Mouse (Mus musculus): ENCODE measurements around the gene Atp6v0a1. TPM values are rescaled to one million over a fixed set of nuclear protein-coding genes. Genes with fewer than 3 reads are reported as not detected.

The Atp6v0a1 gene
- total and polyA plus RNA-seq, 2 experiments = 21.5 to 37.7 TPM

- no peak overlapping the region for H3K4me3 ChIP-seq (ENCODE audit: insufficient read depth, low read depth, low read length)
Measured at GRCm38 (mm10) chr11:101086323-101086674, 77.0 kb downstream of the Atp6v0a1 start.

GRCm38 (mm10) chr11:101086756-101087681 lies 77.8 kb downstream of the Atp6v0a1 start, which contains the start of gene Mlx:
Gene Mlx, plus strand, starts transcription at chr11:101087277.
- peaks cover 15% of the 10 kb centered on the region for H3K4me1 ChIP-seq (ENCODE audit: control insufficient read depth, insufficient read depth, low read length)
- WGBS = 2% methylated on average over 52 of the region's 52 CpGs
- TF ChIP-seq CTCF (IDR thresholded peaks at IDR 0.05; ENCODE audit: low read depth, low read length) (no peak), POLR2A (IDR thresholded peaks at IDR 0.05; ENCODE audit: extremely low read depth, insufficient read depth, low read length) (peak; percentile 43; the same call in 1 of the 2 replicates)

More at GRCm38 (mm10) chr11:101086323-101086674, 77.0 kb downstream of the Atp6v0a1 start:
- no peak for DNase-seq (ENCODE audit: extremely low read depth, low read depth, low spot score)
- no peak for TF ChIP-seq POLR2A (IDR thresholded peaks at IDR 0.05; ENCODE audit: extremely low read depth, insufficient read depth, low read length)
- no peak for TF ChIP-seq CTCF (IDR thresholded peaks at IDR 0.05; ENCODE audit: low read depth, low read length)
- Histone ChIP-seq H3K27ac (replicated peaks; ENCODE audit: insufficient read depth, low read depth, low read length) (no peak overlapping the region), H3K9ac (ENCODE audit: low read depth, low read length) (no peak overlapping the region), H3K27me3 (ENCODE audit: control insufficient read depth, insufficient read depth, low read length) (no peaks in the 10 kb centered on the region), H3K79me2 (ENCODE audit: control insufficient read depth, insufficient read depth, low read length) (peaks cover 6% of the 10 kb centered on the region; the same call in 1 of the 2 replicates), H3K4me1 (ENCODE audit: control insufficient read depth, insufficient read depth, low read length) (peaks cover 18% of the 10 kb centered on the region), H3K36me3 (ENCODE audit: control insufficient read depth, insufficient read depth, low read length) (peaks cover 20% of the 10 kb centered on the region)
- WGBS = 58% methylated on average over 6 of the region's 6 CpGs

GRCm38 (mm10) chr11:101087682-101088055 lies 78.4 kb downstream of the Atp6v0a1 start:
- Histone ChIP-seq H3K4me3 (ENCODE audit: insufficient read depth, low read depth, low read length) (peak overlapping the region; percentile 76), H3K36me3 (ENCODE audit: control insufficient read depth, insufficient read depth, low read length) (peaks cover 30% of the 10 kb centered on the region), H3K9ac (ENCODE audit: low read depth, low read length) (peak overlapping the region; percentile 80), H3K27me3 (ENCODE audit: control insufficient read depth, insufficient read depth, low read length) (no peaks in the 10 kb centered on the region), H3K79me2 (ENCODE audit: control insufficient read depth, insufficient read depth, low read length) (peaks cover 6% of the 10 kb centered on the region; the same call in 1 of the 2 replicates), H3K27ac (replicated peaks; ENCODE audit: insufficient read depth, low read depth, low read length) (peak overlapping the region; percentile 48), H3K4me1 (ENCODE audit: control insufficient read depth, insufficient read depth, low read length) (peaks cover 15% of the 10 kb centered on the region)
- 3% methylated on average over 8 of the region's 8 CpGs for WGBS
- peak; percentile 77 for DNase-seq (ENCODE audit: extremely low read depth, low read depth, low spot score)
- TF ChIP-seq POLR2A (IDR thresholded peaks at IDR 0.05; ENCODE audit: extremely low read depth, insufficient read depth, low read length) (no peak), CTCF (IDR thresholded peaks at IDR 0.05; ENCODE audit: low read depth, low read length) (no peak)

More at GRCm38 (mm10) chr11:101086756-101087681, 77.8 kb downstream of the Atp6v0a1 start, which contains the start of gene Mlx:
- H3K79me2 ChIP-seq (ENCODE audit: control insufficient read depth, insufficient read depth, low read length) = peaks cover 6% of the 10 kb centered on the region; the same call in 1 of the 2 replicates
- peaks cover 26% of the 10 kb centered on the region for H3K36me3 ChIP-seq (ENCODE audit: control insufficient read depth, insufficient read depth, low read length)
- peak within 1 kb of the TSS; percentile 76 for H3K4me3 ChIP-seq (ENCODE audit: insufficient read depth, low read depth, low read length)
- no peaks in the 10 kb centered on the region for H3K27me3 ChIP-seq (ENCODE audit: control insufficient read depth, insufficient read depth, low read length)
- peak within 1 kb of the TSS; percentile 80 for H3K9ac ChIP-seq (ENCODE audit: low read depth, low read length)
- peak within 1 kb of the TSS; percentile 51 for H3K27ac ChIP-seq (replicated peaks; ENCODE audit: insufficient read depth, low read depth, low read length)
- peak; percentile 87 for DNase-seq (ENCODE audit: extremely low read depth, low read depth, low spot score)

- TF ChIP-seq CTCF (IDR thresholded peaks at IDR 0.05; ENCODE audit: low read depth, low read length) (no peak), POLR2A (IDR thresholded peaks at IDR 0.05; ENCODE audit: extremely low read depth, insufficient read depth, low read length) (no peak)
- WGBS = 24% methylated on average over 1 of the region's 1 CpGs
- no peak overlapping the region for H3K27ac ChIP-seq (replicated peaks; ENCODE audit: insufficient read depth, low read depth, low read length)
- H3K9ac ChIP-seq (ENCODE audit: low read depth, low read length) = no peak overlapping the region
- H3K79me2 ChIP-seq (ENCODE audit: control insufficient read depth, insufficient read depth, low read length) = no peaks in the 10 kb centered on the region
- peaks cover 10% of the 10 kb centered on the region for H3K4me1 ChIP-seq (ENCODE audit: control insufficient read depth, insufficient read depth, low read length)
- H3K4me3 ChIP-seq (ENCODE audit: insufficient read depth, low read depth, low read length) = no peak overlapping the region
- H3K36me3 ChIP-seq (ENCODE audit: control insufficient read depth, insufficient read depth, low read length) = peaks cover 32% of the 10 kb centered on the region
- no peak for DNase-seq (ENCODE audit: extremely low read depth, low read depth, low spot score)
- H3K27me3 ChIP-seq (ENCODE audit: control insufficient read depth, insufficient read depth, low read length) = no peaks in the 10 kb centered on the region
Measured at GRCm38 (mm10) chr11:101089931-101090330, 80.7 kb downstream of the Atp6v0a1 start.

- Histone ChIP-seq H3K27me3 (ENCODE audit: control insufficient read depth, insufficient read depth, low read length) (no peaks in the 10 kb centered on the region), H3K79me2 (ENCODE audit: control insufficient read depth, insufficient read depth, low read length) (no peaks in the 10 kb centered on the region), H3K27ac (replicated peaks; ENCODE audit: insufficient read depth, low read depth, low read length) (no peak overlapping the region), H3K9ac (ENCODE audit: low read depth, low read length) (peak overlapping the region; percentile 36; the same call in 1 of the 2 replicates), H3K4me3 (ENCODE audit: insufficient read depth, low read depth, low read length) (peak overlapping the region; percentile 43; the same call in 1 of the 2 replicates), H3K36me3 (ENCODE audit: control insufficient read depth, insufficient read depth, low read length) (peaks cover 48% of the 10 kb centered on the region), H3K4me1 (ENCODE audit: control insufficient read depth, insufficient read depth, low read length) (no peaks in the 10 kb centered on the region)
- no peak for TF ChIP-seq CTCF (IDR thresholded peaks at IDR 0.05; ENCODE audit: low read depth, low read length)
- TF ChIP-seq POLR2A (IDR thresholded peaks at IDR 0.05; ENCODE audit: extremely low read depth, insufficient read depth, low read length) = no peak
- no peak for DNase-seq (ENCODE audit: extremely low read depth, low read depth, low spot score)
- 4% methylated on average over 18 of the region's 18 CpGs for WGBS
Measured at GRCm38 (mm10) chr11:101094930-101095313, 85.7 kb downstream of the Atp6v0a1 start.

Measured in liver, adult 2 months (tissue).